Mouse (Mus musculus): ENCODE results near the gene Il17d. TPM values are rescaled to one million over a fixed set of nuclear protein-coding genes. Genes with fewer than 3 reads are reported as not detected.

The Il17d gene
- total and polyA plus RNA-seq, 3 experiments: 0.54 to 2.2 TPM; not detected in 1

DNA sequence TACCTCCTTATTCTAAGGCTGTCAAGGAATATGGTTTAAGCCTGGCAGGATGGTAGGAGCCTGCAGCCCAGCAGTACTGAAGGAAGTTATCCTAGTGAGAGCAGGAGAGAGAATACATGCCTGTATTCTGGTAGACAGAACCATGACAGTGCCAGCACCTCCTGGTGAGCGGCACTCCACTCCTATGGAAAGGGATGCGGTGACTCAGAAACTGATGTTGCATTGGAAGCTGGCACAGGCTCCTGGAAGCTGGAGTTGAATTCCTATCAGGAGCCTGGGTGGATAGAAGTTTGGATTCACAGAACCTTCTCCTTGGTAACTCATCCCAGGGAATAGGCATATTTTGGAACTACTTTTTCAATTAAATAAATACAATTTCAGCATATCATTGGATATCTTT is 30.7 kb upstream of the Il17d start:
- H3K79me2 ChIP-seq (ENCODE audit: control insufficient read depth, insufficient read depth, low read length, poor library complexity): no peaks in the 10 kb centered on the region
- DNase-seq (ENCODE audit: low read depth, low spot score): no peak
- TF ChIP-seq RCOR1 (IDR thresholded peaks at IDR 0.05; ENCODE audit: low read depth, low read length) (no peak), GATA1 (IDR thresholded peaks at IDR 0.05; ENCODE audit: low read depth, low read length) (no peak), ZC3H11A (IDR thresholded peaks at IDR 0.05; ENCODE audit: low read depth, low read length) (no peak), SMC3 (IDR thresholded peaks at IDR 0.05; ENCODE audit: low read depth, low read length) (no peak), RAD21 (IDR thresholded peaks at IDR 0.05; ENCODE audit: low read depth, low read length) (no peak), POLR2AphosphoS5 (IDR thresholded peaks at IDR 0.05; ENCODE audit: borderline replicate concordance, low read depth, low read length) (no peak), TBP (IDR thresholded peaks at IDR 0.05; ENCODE audit: low read depth, low read length) (no peak), UBTF (IDR thresholded peaks at IDR 0.05; ENCODE audit: borderline replicate concordance, insufficient read depth, low read depth, low read length) (no peak), CHD1 (IDR thresholded peaks at IDR 0.05; ENCODE audit: low read depth, low read length) (no peak), HCFC1 (IDR thresholded peaks at IDR 0.05; ENCODE audit: low read depth, low read length) (no peak), JUND (IDR thresholded peaks at IDR 0.05; ENCODE audit: low read depth, low read length) (no peak), TAL1 (IDR thresholded peaks at IDR 0.05; ENCODE audit: low read length) (no peak), MYC (IDR thresholded peaks at IDR 0.05; ENCODE audit: low read depth, low read length) (no peak), USF2 (IDR thresholded peaks at IDR 0.05; ENCODE audit: borderline replicate concordance in 1 of 2, insufficient read depth in 1 of 2, low read depth in 1 of 2, low read length in 2 of 2) (no peak), MAX (IDR thresholded peaks at IDR 0.05; ENCODE audit: low read length) (no peak), MAZ (IDR thresholded peaks at IDR 0.05; ENCODE audit: low read depth, low read length) (no peak), POLR2AphosphoS2 (IDR thresholded peaks at IDR 0.05; ENCODE audit: low read length) (no peak), ELF1 (IDR thresholded peaks at IDR 0.05; ENCODE audit: low read depth, low read length) (no peak)
- no peaks in the 10 kb centered on the region for H3K9me3 ChIP-seq (replicated peaks; ENCODE audit: insufficient read depth, low read length)
- H3K36me3 ChIP-seq (ENCODE audit: control insufficient read depth in 1 of 2, insufficient read depth in 2 of 2, low read length in 2 of 2): no peaks in the 10 kb centered on the region
- no peak overlapping the region for H3K9ac ChIP-seq (ENCODE audit: control insufficient read depth, low read depth, low read length, poor library complexity, severe bottlenecking)
- no peaks in the 10 kb centered on the region for H3K27me3 ChIP-seq (ENCODE audit: control insufficient read depth in 1 of 2, insufficient read depth in 2 of 2, low read length in 2 of 2)
- no peaks in the 10 kb centered on the region for H3K4me1 ChIP-seq (ENCODE audit: control insufficient read depth in 1 of 2, insufficient read depth in 2 of 2, low read length in 2 of 2)
- no peak overlapping the region for H3K27ac ChIP-seq (ENCODE audit: control insufficient read depth, low read depth, low read length)
- H3K4me3 ChIP-seq (ENCODE audit: control insufficient read depth in 1 of 2, insufficient read depth in 1 of 2, low read depth in 2 of 2, low read length in 2 of 2): no peak overlapping the region

GRCm38 (mm10) chr14:57503729-57504128 is 20.8 kb upstream of the Il17d start:
- DNase-seq (ENCODE audit: low read depth, low spot score): no peak
- H3K9me3 ChIP-seq (replicated peaks; ENCODE audit: insufficient read depth, low read length): no peaks in the 10 kb centered on the region
- H3K79me2 ChIP-seq (ENCODE audit: control insufficient read depth, insufficient read depth, low read length, poor library complexity): no peaks in the 10 kb centered on the region
- no peaks in the 10 kb centered on the region for H3K4me1 ChIP-seq (ENCODE audit: control insufficient read depth in 1 of 2, insufficient read depth in 2 of 2, low read length in 2 of 2)
- no peak overlapping the region for H3K27ac ChIP-seq (ENCODE audit: control insufficient read depth, low read depth, low read length)
- H3K9ac ChIP-seq (ENCODE audit: control insufficient read depth, low read depth, low read length, poor library complexity, severe bottlenecking): no peak overlapping the region
- H3K36me3 ChIP-seq (ENCODE audit: control insufficient read depth in 1 of 2, insufficient read depth in 2 of 2, low read length in 2 of 2): no peaks in the 10 kb centered on the region
- H3K27me3 ChIP-seq (ENCODE audit: control insufficient read depth in 1 of 2, insufficient read depth in 2 of 2, low read length in 2 of 2): no peaks in the 10 kb centered on the region
- TF ChIP-seq ZMIZ1 (IDR thresholded peaks at IDR 0.05; ENCODE audit: low read depth, low read length) (no peak), RAD21 (IDR thresholded peaks at IDR 0.05; ENCODE audit: low read depth, low read length) (no peak), POLR2AphosphoS5 (IDR thresholded peaks at IDR 0.05; ENCODE audit: borderline replicate concordance, low read depth, low read length) (no peak), KAT2A (conservative IDR thresholded peaks at IDR 0.05; ENCODE audit: low read depth, low read length) (no peak), NRF1 (IDR thresholded peaks at IDR 0.05; ENCODE audit: insufficient read depth, low read depth, low read length, poor library complexity, severe bottlenecking) (no peak), ELF1 (IDR thresholded peaks at IDR 0.05; ENCODE audit: low read depth, low read length) (no peak), CHD2 (IDR thresholded peaks at IDR 0.05; ENCODE audit: low read length) (no peak), MEF2A (IDR thresholded peaks at IDR 0.05; ENCODE audit: extremely low read depth, insufficient replicate concordance, low read depth, low read length, poor library complexity, severe bottlenecking) (no peak), MXI1 (IDR thresholded peaks at IDR 0.05; ENCODE audit: low read depth, low read length) (no peak), POLR2A (IDR thresholded peaks at IDR 0.05; ENCODE audit: control insufficient read depth in 1 of 2, insufficient read depth in 1 of 2, low read depth in 1 of 2, low read length in 2 of 2, poor library complexity in 1 of 2) (no peak), BHLHE40 (IDR thresholded peaks at IDR 0.05; ENCODE audit: borderline replicate concordance, low read depth, low read length) (no peak)
- no peak overlapping the region for H3K4me3 ChIP-seq (ENCODE audit: control insufficient read depth in 1 of 2, insufficient read depth in 1 of 2, low read depth in 2 of 2, low read length in 2 of 2)
